Mouse (Mus musculus): Measurements from ENCODE around the gene Omp. TPM values are rescaled to one million over a fixed set of nuclear protein-coding genes. Genes with fewer than 3 reads are reported as not detected.

Omp gene
- total and polyA plus RNA-seq, 2 experiments from 2014 or later: 0.46 to 0.55 TPM

- H3K9me3 ChIP-seq (ENCODE audit: low read length): no peaks in the 10 kb centered on the region
- peaks cover 8% of the 10 kb centered on the region for H3K36me3 ChIP-seq (ENCODE audit: insufficient read depth, low read length)
- WGBS: 78% methylated on average over 9 of the region's 9 CpGs
- no peak for ATAC-seq (ENCODE audit: low FRiP score)
- no peak overlapping the region for H3K27ac ChIP-seq (ENCODE audit: low read depth, low read length)
- DNase-seq (ENCODE audit: low spot score): no peak
- TF ChIP-seq CTCF (IDR thresholded peaks at IDR 0.05): no peak
- no peaks in the 10 kb centered on the region for H3K27me3 ChIP-seq (ENCODE audit: insufficient read depth, low read length)
- no peak overlapping the region for H3K4me3 ChIP-seq (ENCODE audit: low read depth, low read length)
- no peaks in the 10 kb centered on the region for H3K4me1 ChIP-seq (ENCODE audit: insufficient read depth, low read length)
- no peak overlapping the region for H3K9ac ChIP-seq (replicated peaks; ENCODE audit: low read length, poor library complexity, severe bottlenecking)
- H3K4me2 ChIP-seq (ENCODE audit: low read depth, low read length, poor library complexity, severe bottlenecking): no peak overlapping the region
Measured at GRCm38 (mm10) chr7:98164382-98164998, 19.2 kb upstream of the Omp start.

- WGBS: 65% methylated on average over 3 of the region's 3 CpGs
- Histone ChIP-seq H3K4me2 (ENCODE audit: low read depth, low read length, poor library complexity, severe bottlenecking) (no peak overlapping the region), H3K27ac (ENCODE audit: low read depth, low read length) (no peak overlapping the region), H3K36me3 (ENCODE audit: insufficient read depth, low read length) (peaks cover 8% of the 10 kb centered on the region), H3K9ac (replicated peaks; ENCODE audit: low read length, poor library complexity, severe bottlenecking) (no peak overlapping the region), H3K4me1 (ENCODE audit: insufficient read depth, low read length) (no peaks in the 10 kb centered on the region), H3K27me3 (ENCODE audit: insufficient read depth, low read length) (no peaks in the 10 kb centered on the region), H3K4me3 (ENCODE audit: low read depth, low read length) (no peak overlapping the region), H3K9me3 (ENCODE audit: low read length) (no peaks in the 10 kb centered on the region)
- no peak for TF ChIP-seq CTCF (IDR thresholded peaks at IDR 0.05)
- DNase-seq (ENCODE audit: low spot score): no peak
- ATAC-seq (ENCODE audit: low FRiP score): no peak
Measured at GRCm38 (mm10) chr7:98163700-98164099, 18.4 kb upstream of the Omp start.

- Histone ChIP-seq H3K4me2 (ENCODE audit: low read depth, low read length, poor library complexity, severe bottlenecking) (no peak overlapping the region), H3K9ac (replicated peaks; ENCODE audit: low read length, poor library complexity, severe bottlenecking) (no peak overlapping the region), H3K27me3 (ENCODE audit: insufficient read depth, low read length) (no peaks in the 10 kb centered on the region), H3K27ac (ENCODE audit: low read depth, low read length) (no peak overlapping the region), H3K4me3 (ENCODE audit: low read depth, low read length) (no peak overlapping the region), H3K4me1 (ENCODE audit: insufficient read depth, low read length) (no peaks in the 10 kb centered on the region), H3K36me3 (ENCODE audit: insufficient read depth, low read length) (peaks cover 8% of the 10 kb centered on the region), H3K9me3 (ENCODE audit: low read length) (no peaks in the 10 kb centered on the region)
- TF ChIP-seq CTCF (IDR thresholded peaks at IDR 0.05): no peak
- ATAC-seq (ENCODE audit: low FRiP score) (no peak), DNase-seq (ENCODE audit: low spot score) (no peak)
- WGBS: 86% methylated on average over 6 of the region's 6 CpGs
Measured at GRCm38 (mm10) chr7:98162239-98162638, 16.9 kb upstream of the Omp start.

- Histone ChIP-seq H3K27ac (ENCODE audit: low read depth, low read length) (no peak overlapping the region), H3K27me3 (ENCODE audit: insufficient read depth, low read length) (no peaks in the 10 kb centered on the region), H3K9ac (replicated peaks; ENCODE audit: low read length, poor library complexity, severe bottlenecking) (no peak overlapping the region), H3K4me2 (ENCODE audit: low read depth, low read length, poor library complexity, severe bottlenecking) (no peak overlapping the region), H3K9me3 (ENCODE audit: low read length) (no peaks in the 10 kb centered on the region), H3K36me3 (ENCODE audit: insufficient read depth, low read length) (peaks cover 10% of the 10 kb centered on the region), H3K4me1 (ENCODE audit: insufficient read depth, low read length) (no peaks in the 10 kb centered on the region), H3K4me3 (ENCODE audit: low read depth, low read length) (no peak overlapping the region)
- DNase-seq (ENCODE audit: low spot score) (no peak), ATAC-seq (ENCODE audit: low FRiP score) (no peak)
- no peak for TF ChIP-seq CTCF (IDR thresholded peaks at IDR 0.05)
- 65% methylated on average over 8 of the region's 8 CpGs for WGBS
Measured at GRCm38 (mm10) chr7:98160041-98160740, 14.9 kb upstream of the Omp start.

GRCm38 (mm10) chr7:98158481-98158880 is 13.2 kb upstream of the Omp start:
- H3K27me3 ChIP-seq (ENCODE audit: insufficient read depth, low read length): no peaks in the 10 kb centered on the region
- TF ChIP-seq CTCF (IDR thresholded peaks at IDR 0.05): no peak
- no peak overlapping the region for H3K4me3 ChIP-seq (ENCODE audit: low read depth, low read length)
- H3K9me3 ChIP-seq (ENCODE audit: low read length): no peaks in the 10 kb centered on the region
- no peaks in the 10 kb centered on the region for H3K4me1 ChIP-seq (ENCODE audit: insufficient read depth, low read length)
- no peak overlapping the region for H3K4me2 ChIP-seq (ENCODE audit: low read depth, low read length, poor library complexity, severe bottlenecking)
- WGBS: 74% methylated on average over 7 of the region's 8 CpGs
- H3K9ac ChIP-seq (replicated peaks; ENCODE audit: low read length, poor library complexity, severe bottlenecking): no peak overlapping the region
- no peak overlapping the region for H3K27ac ChIP-seq (ENCODE audit: low read depth, low read length)
- DNase-seq (ENCODE audit: low spot score): no peak
- ATAC-seq (ENCODE audit: low FRiP score): no peak
- peaks cover 10% of the 10 kb centered on the region for H3K36me3 ChIP-seq (ENCODE audit: insufficient read depth, low read length)

- Histone ChIP-seq H3K27me3 (ENCODE audit: insufficient read depth, low read length) (no peaks in the 10 kb centered on the region), H3K27ac (ENCODE audit: low read depth, low read length) (no peak overlapping the region), H3K4me2 (ENCODE audit: low read depth, low read length, poor library complexity, severe bottlenecking) (no peak overlapping the region), H3K9me3 (ENCODE audit: low read length) (no peaks in the 10 kb centered on the region), H3K36me3 (ENCODE audit: insufficient read depth, low read length) (peaks cover 14% of the 10 kb centered on the region), H3K4me3 (ENCODE audit: low read depth, low read length) (no peak overlapping the region), H3K4me1 (ENCODE audit: insufficient read depth, low read length) (no peaks in the 10 kb centered on the region), H3K9ac (replicated peaks; ENCODE audit: low read length, poor library complexity, severe bottlenecking) (no peak overlapping the region)
- ATAC-seq (ENCODE audit: low FRiP score) (no peak), DNase-seq (ENCODE audit: low spot score) (no peak)
- TF ChIP-seq CTCF (IDR thresholded peaks at IDR 0.05): no peak
- 39% methylated on average over 5 of the region's 5 CpGs for WGBS
Measured at GRCm38 (mm10) chr7:98157636-98158332, 12.5 kb upstream of the Omp start.

Measured in midbrain, postnatal 0 days (tissue).